Mouse (Mus musculus) thymus, adult 2 months (tissue): Measurements from ENCODE around the gene Ccdc106.

Source experiments
- CTCF ChIP-seq: fragments of 200-500 bp; IDR thresholded peaks from 2 replicates; pipeline ENCODE4 v1.5.1; 2012; ENCODE audit warnings: mild to moderate bottlenecking, control low read depth, low read length, moderate library complexity, borderline replicate concordance; ENCODE audit not compliant: control insufficient read depth, poor library complexity, insufficient read depth; ENCODE audit errors: extremely low read depth
- POLR2A ChIP-seq: fragments of 200-500 bp; IDR thresholded peaks from 2 replicates; pipeline ENCODE4 v1.6.1; 2012; ENCODE audit warnings: mild to moderate bottlenecking, low read length, control low read depth, moderate library complexity; ENCODE audit not compliant: control insufficient read depth, poor library complexity, insufficient read depth; ENCODE audit errors: extremely low read depth

DNA sequence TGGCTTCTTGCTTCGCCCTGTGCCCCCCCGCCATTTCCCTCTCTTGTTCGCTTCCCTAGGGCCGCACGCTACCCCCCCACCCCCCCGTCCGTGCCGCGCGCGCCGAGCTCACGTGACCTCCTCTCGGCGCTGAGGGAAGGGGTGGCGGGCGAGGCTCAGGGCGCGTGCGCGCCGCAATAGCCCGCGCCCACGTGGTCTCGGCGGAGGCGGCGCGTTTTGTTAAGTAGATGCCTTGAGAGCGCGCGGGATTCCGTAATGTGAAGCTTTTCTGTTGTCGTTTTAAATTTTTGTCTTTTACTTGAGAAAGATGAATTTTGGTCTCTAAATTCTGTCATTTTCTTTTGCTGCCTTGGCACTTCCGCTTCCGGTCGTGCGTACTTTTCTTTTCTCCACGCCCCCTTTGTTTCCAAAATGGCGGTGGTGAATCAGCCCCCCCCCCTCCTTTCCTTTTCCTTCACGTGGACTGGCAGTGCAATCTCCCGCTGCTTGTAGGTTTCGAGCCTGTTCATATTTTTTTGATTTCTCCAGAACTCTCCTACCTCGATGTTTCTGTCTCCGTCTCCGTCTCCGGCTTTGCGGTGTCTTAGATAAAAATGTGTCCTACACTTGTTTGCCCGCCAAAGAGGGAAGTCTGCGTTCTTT, 42.1 kb downstream of the Ccdc106 start:
- TF ChIP-seq CTCF (no peak), POLR2A (no peak; the same call in 1 of the 2 replicates)
